Mouse (Mus musculus): ENCODE measurements around the gene Unc5b. TPM values are rescaled to one million over a fixed set of nuclear protein-coding genes. Genes with fewer than 3 reads are reported as not detected.

Unc5b gene
- total RNA-seq, 1 experiment from 2014 or later, result 0.25 TPM

GRCm38 (mm10) chr10:60823744-60824143 lies 7.6 kb downstream of the Unc5b start:
- no peak for ATAC-seq (replicated peaks in 1 of 2; ENCODE audit: insufficient read depth in 1 of 2, low FRiP score in 2 of 2, low TSS enrichment in 1 of 2, low read depth in 1 of 2, poor library complexity in 2 of 2, severe bottlenecking in 2 of 2)

GRCm38 (mm10) chr10:60822641-60823425 lies 8.5 kb downstream of the Unc5b start:
- no peak for ATAC-seq (replicated peaks in 1 of 2; ENCODE audit: insufficient read depth in 1 of 2, low FRiP score in 2 of 2, low TSS enrichment in 1 of 2, low read depth in 1 of 2, poor library complexity in 2 of 2, severe bottlenecking in 2 of 2)

GRCm38 (mm10) chr10:60821736-60822358 lies 9.5 kb downstream of the Unc5b start:
- no peak for ATAC-seq (replicated peaks in 1 of 2; ENCODE audit: insufficient read depth in 1 of 2, low FRiP score in 2 of 2, low TSS enrichment in 1 of 2, low read depth in 1 of 2, poor library complexity in 2 of 2, severe bottlenecking in 2 of 2)

GRCm38 (mm10) chr10:60821311-60821710 lies 10.1 kb downstream of the Unc5b start:
- no peak for ATAC-seq (replicated peaks in 1 of 2; ENCODE audit: insufficient read depth in 1 of 2, low FRiP score in 2 of 2, low TSS enrichment in 1 of 2, low read depth in 1 of 2, poor library complexity in 2 of 2, severe bottlenecking in 2 of 2)

- no peak for ATAC-seq (replicated peaks in 1 of 2; ENCODE audit: insufficient read depth in 1 of 2, low FRiP score in 2 of 2, low TSS enrichment in 1 of 2, low read depth in 1 of 2, poor library complexity in 2 of 2, severe bottlenecking in 2 of 2)
These were observed 10.8 kb downstream of the Unc5b start for GRCm38 (mm10) chr10:60820552-60820951.

GRCm38 (mm10) chr10:60819654-60820192 lies 11.7 kb downstream of the Unc5b start:
- ATAC-seq (replicated peaks in 1 of 2; ENCODE audit: insufficient read depth in 1 of 2, low FRiP score in 2 of 2, low TSS enrichment in 1 of 2, low read depth in 1 of 2, poor library complexity in 2 of 2, severe bottlenecking in 2 of 2), result no peak

- no peak for ATAC-seq (replicated peaks in 1 of 2; ENCODE audit: insufficient read depth in 1 of 2, low FRiP score in 2 of 2, low TSS enrichment in 1 of 2, low read depth in 1 of 2, poor library complexity in 2 of 2, severe bottlenecking in 2 of 2)
These were observed 12.2 kb downstream of the Unc5b start for GRCm38 (mm10) chr10:60819179-60819578.

- ATAC-seq (replicated peaks in 1 of 2; ENCODE audit: insufficient read depth in 1 of 2, low FRiP score in 2 of 2, low TSS enrichment in 1 of 2, low read depth in 1 of 2, poor library complexity in 2 of 2, severe bottlenecking in 2 of 2), result no peak
These were observed 12.7 kb downstream of the Unc5b start for GRCm38 (mm10) chr10:60818708-60819107.

- no peak for ATAC-seq (replicated peaks in 1 of 2; ENCODE audit: insufficient read depth in 1 of 2, low FRiP score in 2 of 2, low TSS enrichment in 1 of 2, low read depth in 1 of 2, poor library complexity in 2 of 2, severe bottlenecking in 2 of 2)
These were observed 13.5 kb downstream of the Unc5b start for GRCm38 (mm10) chr10:60817868-60818267.

GRCm38 (mm10) chr10:60816872-60817648 lies 14.3 kb downstream of the Unc5b start:
- peak; percentile 95 to 96 for ATAC-seq (replicated peaks in 1 of 2; ENCODE audit: insufficient read depth in 1 of 2, low FRiP score in 2 of 2, low TSS enrichment in 1 of 2, low read depth in 1 of 2, poor library complexity in 2 of 2, severe bottlenecking in 2 of 2)

- ATAC-seq (replicated peaks in 1 of 2; ENCODE audit: insufficient read depth in 1 of 2, low FRiP score in 2 of 2, low TSS enrichment in 1 of 2, low read depth in 1 of 2, poor library complexity in 2 of 2, severe bottlenecking in 2 of 2), result no peak
These were observed 15.5 kb downstream of the Unc5b start for GRCm38 (mm10) chr10:60815855-60816254.

- no peak for ATAC-seq (replicated peaks in 1 of 2; ENCODE audit: insufficient read depth in 1 of 2, low FRiP score in 2 of 2, low TSS enrichment in 1 of 2, low read depth in 1 of 2, poor library complexity in 2 of 2, severe bottlenecking in 2 of 2)
These were observed 16.3 kb downstream of the Unc5b start for GRCm38 (mm10) chr10:60815059-60815458.

- no peak for ATAC-seq (replicated peaks in 1 of 2; ENCODE audit: insufficient read depth in 1 of 2, low FRiP score in 2 of 2, low TSS enrichment in 1 of 2, low read depth in 1 of 2, poor library complexity in 2 of 2, severe bottlenecking in 2 of 2)
These were observed 16.8 kb downstream of the Unc5b start for GRCm38 (mm10) chr10:60814444-60815057.

- ATAC-seq (replicated peaks in 1 of 2; ENCODE audit: insufficient read depth in 1 of 2, low FRiP score in 2 of 2, low TSS enrichment in 1 of 2, low read depth in 1 of 2, poor library complexity in 2 of 2, severe bottlenecking in 2 of 2), result no peak
These were observed 17.8 kb downstream of the Unc5b start for GRCm38 (mm10) chr10:60813606-60814005.

- ATAC-seq (replicated peaks in 1 of 2; ENCODE audit: insufficient read depth in 1 of 2, low FRiP score in 2 of 2, low TSS enrichment in 1 of 2, low read depth in 1 of 2, poor library complexity in 2 of 2, severe bottlenecking in 2 of 2), result no peak
These were observed 19.4 kb downstream of the Unc5b start for GRCm38 (mm10) chr10:60811792-60812525.

- ATAC-seq (replicated peaks in 1 of 2; ENCODE audit: insufficient read depth in 1 of 2, low FRiP score in 2 of 2, low TSS enrichment in 1 of 2, low read depth in 1 of 2, poor library complexity in 2 of 2, severe bottlenecking in 2 of 2), result peak; percentile 76 to 80
These were observed 22.9 kb downstream of the Unc5b start for GRCm38 (mm10) chr10:60808447-60808846.

Measured in hematopoietic stem cell, adult 5-6 weeks (primary cell).